Mouse (Mus musculus) ES-Bruce4 (cell line): ENCODE measurements around the gene Nipsnap1.

Source experiments
- CTCF ChIP-seq: IDR thresholded peaks from one replicate; pipeline ENCODE4 v1.8.1; 2011; ENCODE audit warnings: low read depth, low read length
- EP300 ChIP-seq: IDR thresholded peaks from 2 replicates; pipeline ENCODE4 v1.6.1; 2011; ENCODE audit warnings: low read depth, low read length; ENCODE audit not compliant: insufficient read depth

DNA sequence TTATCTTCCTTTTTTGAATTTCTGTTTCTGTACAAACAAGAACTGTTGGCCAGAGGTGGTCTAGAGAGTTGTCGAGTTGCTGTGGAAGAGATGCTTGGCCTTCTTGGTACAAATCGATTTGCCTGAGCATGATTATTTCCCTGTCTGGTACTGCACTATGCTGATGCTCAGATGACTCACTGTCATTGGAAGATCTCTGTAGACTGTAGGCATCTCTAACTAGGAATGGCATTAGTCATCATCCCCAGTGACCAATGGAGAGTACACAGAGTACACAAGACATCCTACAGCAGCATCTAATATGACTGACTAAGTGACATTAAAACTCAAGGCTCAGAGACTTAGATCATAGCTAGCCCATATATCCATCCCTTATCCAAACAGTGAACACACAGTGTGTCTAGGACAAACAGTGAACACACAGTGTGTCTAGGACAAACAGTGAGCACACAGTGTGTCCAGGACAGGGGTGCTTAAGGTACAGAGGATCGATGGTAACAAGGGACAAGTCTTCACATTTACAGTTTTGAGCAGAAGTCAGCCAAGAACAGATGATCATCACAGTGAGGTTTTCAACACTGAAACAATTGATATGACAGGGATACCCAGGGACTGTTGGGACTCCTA is 47.5 kb upstream of the Nipsnap1 start:
- TF ChIP-seq EP300 (no peak), CTCF (no peak)
